Mouse (Mus musculus) liver, embryonic 16.5 days (tissue): ENCODE measurements at regions not wholly inside any gene's neighbourhood (a gene's known extent, or its start where the extent isn't known, plus 50 kb on each side); places are given as distances from the start of the nearest gene placed in this dataset.

Experiments
- ATAC-seq: fragments of 200-750 bp; cut with Nextera tagmentation; 2 replicates; pipeline ENCODE4 v1.8.0; 2017; ENCODE audit warnings: low read depth, mild to moderate bottlenecking, moderate number of reproducible peaks, moderate library complexity
- H3K27ac ChIP-seq: fragments of 300-500 bp; sonication (generic); 2 replicates; pipeline ENCODE4 v1.5.1; 2014; ENCODE audit warnings: mild to moderate bottlenecking, low read length
- H3K27me3 ChIP-seq: fragments of 300-500 bp; sonication (generic); 2 replicates; pipeline ENCODE4 v1.6.1; 2014; ENCODE audit warnings: low read depth, low read length, mixed read lengths; ENCODE audit not compliant: control insufficient read depth, insufficient read depth
- H3K36me3 ChIP-seq: fragments of 300-500 bp; sonication (generic); 2 replicates; pipeline ENCODE4 v1.6.1; 2014; ENCODE audit warnings: mild to moderate bottlenecking; ENCODE audit not compliant: control insufficient read depth, insufficient read depth
- H3K4me1 ChIP-seq: fragments of 300-500 bp; sonication (generic); 2 replicates; pipeline ENCODE4 v1.6.1; 2014; ENCODE audit warnings: low read depth, low read length, mixed read lengths; ENCODE audit not compliant: control insufficient read depth
- H3K4me2 ChIP-seq: fragments of 300-500 bp; sonication (generic); 2 replicates; pipeline ENCODE4 v1.6.1; 2014; ENCODE audit warnings: low read depth, low read length, mixed read lengths
- H3K4me3 ChIP-seq: fragments of 300-500 bp; sonication (generic); 2 replicates; pipeline ENCODE4 v1.5.1; 2014; ENCODE audit warnings: low read depth, mild to moderate bottlenecking, low read length
- H3K9ac ChIP-seq: fragments of 300-500 bp; sonication (generic); 2 replicates; pipeline ENCODE4 v1.6.1; 2014; ENCODE audit warnings: low read depth, low read length
- H3K9me3 ChIP-seq: fragments of 300-500 bp; sonication (generic); replicated peaks from 2 replicates; pipeline ENCODE4 v1.6.1; 2016; ENCODE audit warnings: low read length; ENCODE audit not compliant: control insufficient read depth
- WGBS: fragments of 180-500 bp; shearing (Covaris S2); extraction: QIAGEN DNeasy Blood & Tissue Kit; methylation state at CpG from one replicate; pipeline ENCODE4 v1.1.7; 2014; ENCODE audit not compliant: insufficient replicate concordance; 5-methylcytosine and 5-hydroxymethylcytosine counted together

GRCm38 (mm10) chr13:112207617-112208235, 80.5 kb upstream of the Ankrd55 start:
- Histone ChIP-seq H3K27me3 (no peaks in the 10 kb centered on the region), H3K9ac (no peak overlapping the region), H3K27ac (no peak overlapping the region), H3K4me3 (no peak overlapping the region), H3K9me3 (no peaks in the 10 kb centered on the region), H3K4me1 (no peaks in the 10 kb centered on the region), H3K4me2 (no peak overlapping the region), H3K36me3 (no peaks in the 10 kb centered on the region)
- no peak for ATAC-seq
- WGBS, result 68% methylated on average over 12 of the region's 12 CpGs

GRCm38 (mm10) chr13:112211841-112212240, 76.4 kb upstream of the Ankrd55 start:
- Histone ChIP-seq H3K4me2 (no peak overlapping the region), H3K9ac (no peak overlapping the region), H3K36me3 (no peaks in the 10 kb centered on the region), H3K4me1 (no peaks in the 10 kb centered on the region), H3K27me3 (no peaks in the 10 kb centered on the region), H3K27ac (no peak overlapping the region), H3K9me3 (no peaks in the 10 kb centered on the region), H3K4me3 (no peak overlapping the region)
- 59% methylated on average over 9 of the region's 9 CpGs for WGBS
- ATAC-seq, result no peak

GRCm38 (mm10) chr13:112212391-112212790, 75.9 kb upstream of the Ankrd55 start:
- WGBS, result 67% methylated on average over 12 of the region's 12 CpGs
- no peaks in the 10 kb centered on the region for H3K9me3 ChIP-seq
- no peak overlapping the region for H3K4me3 ChIP-seq
- no peak for ATAC-seq
- H3K36me3 ChIP-seq, result no peaks in the 10 kb centered on the region
- H3K9ac ChIP-seq, result no peak overlapping the region
- no peak overlapping the region for H3K4me2 ChIP-seq
- no peaks in the 10 kb centered on the region for H3K4me1 ChIP-seq
- H3K27ac ChIP-seq, result no peak overlapping the region
- H3K27me3 ChIP-seq, result no peaks in the 10 kb centered on the region

- Histone ChIP-seq H3K4me1 (no peaks in the 10 kb centered on the region), H3K9ac (no peak overlapping the region), H3K9me3 (no peaks in the 10 kb centered on the region), H3K27ac (no peak overlapping the region), H3K36me3 (no peaks in the 10 kb centered on the region), H3K27me3 (no peaks in the 10 kb centered on the region), H3K4me2 (no peak overlapping the region), H3K4me3 (no peak overlapping the region)
- no peak for ATAC-seq
- WGBS, result 72% methylated on average over 17 of the region's 17 CpGs
These were observed 74.6 kb upstream of the Ankrd55 start for GRCm38 (mm10) chr13:112213652-112214081.

GRCm38 (mm10) chr13:112216084-112216483, 72.2 kb upstream of the Ankrd55 start:
- ATAC-seq, result no peak
- H3K27me3 ChIP-seq, result no peaks in the 10 kb centered on the region
- no peak overlapping the region for H3K9ac ChIP-seq
- H3K4me2 ChIP-seq, result no peak overlapping the region
- H3K36me3 ChIP-seq, result no peaks in the 10 kb centered on the region
- WGBS, result 72% methylated on average over 14 of the region's 14 CpGs
- H3K4me1 ChIP-seq, result no peaks in the 10 kb centered on the region
- no peaks in the 10 kb centered on the region for H3K9me3 ChIP-seq
- H3K27ac ChIP-seq, result no peak overlapping the region
- H3K4me3 ChIP-seq, result no peak overlapping the region

- ATAC-seq, result no peak
- Histone ChIP-seq H3K27me3 (no peaks in the 10 kb centered on the region), H3K4me2 (no peak overlapping the region), H3K9me3 (no peaks in the 10 kb centered on the region), H3K4me1 (no peaks in the 10 kb centered on the region), H3K27ac (no peak overlapping the region), H3K9ac (no peak overlapping the region), H3K4me3 (no peak overlapping the region), H3K36me3 (no peaks in the 10 kb centered on the region)
- WGBS, result 60% methylated on average over 5 of the region's 5 CpGs
These were observed 69.9 kb upstream of the Ankrd55 start for GRCm38 (mm10) chr13:112218389-112218788.

GRCm38 (mm10) chr13:112220184-112220583, 68.1 kb upstream of the Ankrd55 start:
- no peaks in the 10 kb centered on the region for H3K9me3 ChIP-seq
- WGBS, result 75% methylated on average over 8 of the region's 8 CpGs
- no peak for ATAC-seq

GRCm38 (mm10) chr13:112223616-112224015, 64.6 kb upstream of the Ankrd55 start:
- H3K9me3 ChIP-seq, result no peaks in the 10 kb centered on the region
- ATAC-seq, result no peak
- 69% methylated on average over 2 of the region's 2 CpGs for WGBS

More at GRCm38 (mm10) chr13:112220184-112220583, 68.1 kb upstream of the Ankrd55 start:
- Histone ChIP-seq H3K27ac (no peak overlapping the region), H3K9ac (no peak overlapping the region), H3K4me2 (no peak overlapping the region), H3K4me3 (no peak overlapping the region), H3K4me1 (no peaks in the 10 kb centered on the region), H3K27me3 (no peaks in the 10 kb centered on the region), H3K36me3 (no peaks in the 10 kb centered on the region)

GRCm38 (mm10) chr13:112227766-112228165, 60.5 kb upstream of the Ankrd55 start:
- no peaks in the 10 kb centered on the region for H3K4me1 ChIP-seq
- no peak overlapping the region for H3K4me2 ChIP-seq
- ATAC-seq, result no peak
- H3K36me3 ChIP-seq, result no peaks in the 10 kb centered on the region
- no peaks in the 10 kb centered on the region for H3K27me3 ChIP-seq
- 57% methylated on average over 13 of the region's 13 CpGs for WGBS
- H3K27ac ChIP-seq, result no peak overlapping the region
- no peak overlapping the region for H3K9ac ChIP-seq
- H3K9me3 ChIP-seq, result no peaks in the 10 kb centered on the region
- H3K4me3 ChIP-seq, result no peak overlapping the region

More at GRCm38 (mm10) chr13:112223616-112224015, 64.6 kb upstream of the Ankrd55 start:
- no peak overlapping the region for H3K4me3 ChIP-seq
- no peak overlapping the region for H3K27ac ChIP-seq
- no peak overlapping the region for H3K9ac ChIP-seq
- H3K27me3 ChIP-seq, result no peaks in the 10 kb centered on the region
- H3K4me1 ChIP-seq, result no peaks in the 10 kb centered on the region
- no peak overlapping the region for H3K4me2 ChIP-seq
- H3K36me3 ChIP-seq, result no peaks in the 10 kb centered on the region
